Mouse (Mus musculus) E14TG2a.4 (cell line): ENCODE measurements at regions not wholly inside any gene's neighbourhood (a gene's known extent, or its start where the extent isn't known, plus 50 kb on each side); places are given as distances from the start of the nearest gene placed in this dataset.

ENCODE experiments used
- H3K27me3 ChIP-seq: 2 replicates; pipeline ENCODE4 v1.6.1; 2014; ENCODE audit warnings: low read length, control low read depth; ENCODE audit not compliant: insufficient read depth
- H3K36me3 ChIP-seq: 2 replicates; pipeline ENCODE4 v1.6.1; 2014; ENCODE audit warnings: low read length, control low read depth; ENCODE audit not compliant: insufficient read depth
- H3K4me1 ChIP-seq: replicated peaks from 2 replicates; pipeline ENCODE4 v1.6.1; 2014; ENCODE audit warnings: low read depth, low read length, control low read depth
- H3K4me3 ChIP-seq: replicated peaks from 2 replicates; pipeline ENCODE4 v1.5.1; 2014; ENCODE audit warnings: mild to moderate bottlenecking, low read length
- H3K9me3 ChIP-seq: 2 replicates; pipeline ENCODE4 v1.6.1; 2014; ENCODE audit warnings: low read length, control low read depth
- CTCF ChIP-seq: conservative IDR thresholded peaks from 2 replicates; pipeline ENCODE4 v1.5.1; 2014; ENCODE audit warnings: low read length
- NANOG ChIP-seq: IDR thresholded peaks from 2 replicates; pipeline ENCODE4 v1.6.1; 2014; ENCODE audit warnings: borderline replicate concordance, low read length, mixed read lengths
- POU5F1 ChIP-seq: IDR thresholded peaks from 2 replicates; pipeline ENCODE4 v1.6.1; 2014; ENCODE audit warnings: low read length, borderline replicate concordance

- H3K36me3 ChIP-seq, result no peaks in the 10 kb centered on the region
- H3K9me3 ChIP-seq, result 0 out of 2 replicates have a peak, but pooled peaks cover 3% of the 10 kb centered on the region
- H3K4me1 ChIP-seq, result no peaks in the 10 kb centered on the region
- no peaks in the 10 kb centered on the region for H3K27me3 ChIP-seq
- no peak overlapping the region for H3K4me3 ChIP-seq
- no peak for TF ChIP-seq NANOG
- no peak for TF ChIP-seq POU5F1
- TF ChIP-seq CTCF, result no peak
Observed at GRCm38 (mm10) chr1:128795654-128796053, 203.6 kb upstream of the Cxcr4 start.

DNA sequence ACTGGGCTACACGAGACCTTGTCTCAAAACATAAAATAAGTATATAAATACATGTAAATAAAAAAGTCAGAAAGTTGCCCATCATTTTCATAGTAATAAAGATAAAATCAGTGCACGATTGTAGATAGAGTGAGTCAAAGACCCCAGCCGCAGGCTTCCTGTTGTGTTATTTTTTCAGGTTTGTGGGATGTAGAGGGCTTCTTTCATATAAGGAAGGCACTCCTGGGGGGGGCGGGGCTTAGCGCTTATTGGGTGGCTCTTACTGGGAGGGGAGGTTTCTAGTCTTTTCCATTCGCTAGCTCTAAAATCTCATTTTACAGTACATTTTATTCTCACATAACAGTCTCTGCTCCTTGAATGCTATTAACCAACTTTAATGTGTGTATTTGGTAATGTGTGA is 198.8 kb upstream of the Cxcr4 start:
- no peaks in the 10 kb centered on the region for H3K9me3 ChIP-seq
- no peaks in the 10 kb centered on the region for H3K4me1 ChIP-seq
- no peak for TF ChIP-seq CTCF
- no peak for TF ChIP-seq NANOG
- TF ChIP-seq POU5F1, result no peak
- H3K4me3 ChIP-seq, result no peak overlapping the region
- no peaks in the 10 kb centered on the region for H3K27me3 ChIP-seq
- no peaks in the 10 kb centered on the region for H3K36me3 ChIP-seq

- Histone ChIP-seq H3K4me3 (no peak overlapping the region), H3K4me1 (no peaks in the 10 kb centered on the region), H3K27me3 (no peaks in the 10 kb centered on the region), H3K9me3 (no peaks in the 10 kb centered on the region), H3K36me3 (no peaks in the 10 kb centered on the region)
- no peak for TF ChIP-seq NANOG
- no peak for TF ChIP-seq POU5F1
- no peak for TF ChIP-seq CTCF
Observed at GRCm38 (mm10) chr1:128789567-128790335, 197.7 kb upstream of the Cxcr4 start.

DNA sequence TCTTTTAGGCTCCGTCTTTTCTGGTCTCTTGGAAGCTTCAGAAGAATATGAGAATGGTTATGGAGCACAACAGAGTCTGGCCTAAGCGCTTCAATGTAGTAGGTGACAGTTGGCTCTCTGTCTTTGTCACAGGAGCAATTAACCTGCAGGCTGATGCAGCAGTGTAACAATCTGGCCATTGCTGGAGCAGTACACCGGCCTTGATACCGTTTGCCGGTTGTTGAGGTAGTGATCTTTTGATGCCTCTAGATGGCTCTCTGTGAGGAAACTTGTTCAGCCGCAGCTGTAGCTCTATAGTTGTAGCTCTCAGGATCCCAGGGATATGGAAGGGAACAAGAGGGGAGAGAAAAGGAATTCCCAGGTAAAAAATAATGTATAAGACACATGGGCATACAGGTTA is 196.1 kb upstream of the Cxcr4 start:
- no peak for TF ChIP-seq CTCF
- no peak for TF ChIP-seq POU5F1
- TF ChIP-seq NANOG, result no peak
- Histone ChIP-seq H3K27me3 (no peaks in the 10 kb centered on the region), H3K4me3 (no peak overlapping the region), H3K36me3 (no peaks in the 10 kb centered on the region), H3K4me1 (no peaks in the 10 kb centered on the region), H3K9me3 (no peaks in the 10 kb centered on the region)

DNA sequence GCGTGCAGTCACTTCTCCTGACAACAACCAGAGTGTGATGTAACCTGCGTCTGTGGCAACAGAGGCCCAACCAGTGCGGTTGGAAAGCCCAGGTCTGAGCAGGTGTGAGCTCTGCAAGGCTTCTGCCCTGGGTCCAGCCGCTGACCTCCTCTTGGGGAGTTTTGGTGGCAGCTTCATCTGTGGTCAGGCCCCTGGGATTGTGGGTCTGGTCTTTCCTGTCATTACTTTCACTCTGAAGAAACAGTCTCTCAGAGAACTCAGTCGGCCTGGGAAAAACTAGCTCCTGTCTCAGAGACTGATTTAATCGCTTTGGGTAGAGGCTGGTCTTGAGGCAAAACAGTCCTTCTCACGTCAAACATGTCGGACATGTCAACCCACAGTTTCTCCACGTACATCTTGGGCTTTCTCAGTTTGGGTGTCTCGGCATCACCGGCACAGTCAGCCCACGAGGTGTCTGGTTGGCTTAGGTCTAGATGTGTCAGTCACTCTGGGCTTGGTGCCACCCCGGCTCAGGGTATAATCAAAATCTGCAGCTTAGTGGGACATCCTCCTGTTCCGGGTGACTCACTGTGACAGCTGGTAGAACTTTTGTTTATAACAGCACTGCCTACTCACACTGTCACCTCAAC is 195.0 kb upstream of the Cxcr4 start:
- no peaks in the 10 kb centered on the region for H3K9me3 ChIP-seq
- H3K27me3 ChIP-seq, result no peaks in the 10 kb centered on the region
- H3K4me1 ChIP-seq, result no peaks in the 10 kb centered on the region
- H3K36me3 ChIP-seq, result no peaks in the 10 kb centered on the region
- TF ChIP-seq CTCF (no peak), NANOG (no peak), POU5F1 (no peak)
- H3K4me3 ChIP-seq, result no peak overlapping the region

DNA sequence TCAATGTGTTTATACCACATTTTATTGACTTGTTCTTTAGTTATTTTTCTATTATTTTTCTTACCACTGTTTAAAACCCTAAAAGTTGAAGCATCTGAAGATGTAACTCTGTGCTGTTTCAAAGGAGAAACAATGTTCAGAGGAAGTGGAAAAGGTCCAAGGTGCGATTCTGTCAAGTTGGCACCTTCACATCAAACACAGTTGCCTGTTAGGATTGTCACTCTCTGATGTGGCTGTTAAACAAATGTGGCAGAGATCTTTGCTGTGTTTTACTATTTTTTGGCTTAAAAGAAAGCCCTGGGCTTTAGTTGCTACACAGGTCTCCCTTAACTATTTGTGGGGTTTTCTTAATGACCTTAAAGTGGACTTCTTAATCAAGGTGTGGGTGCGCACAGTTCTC is 190.2 kb upstream of the Cxcr4 start:
- no peaks in the 10 kb centered on the region for H3K4me1 ChIP-seq
- 0 out of 2 replicates have a peak, but pooled peaks cover 4% of the 10 kb centered on the region for H3K9me3 ChIP-seq
- no peak overlapping the region for H3K4me3 ChIP-seq
- no peak for TF ChIP-seq CTCF
- TF ChIP-seq POU5F1, result no peak
- no peak for TF ChIP-seq NANOG
- H3K36me3 ChIP-seq, result no peaks in the 10 kb centered on the region
- no peaks in the 10 kb centered on the region for H3K27me3 ChIP-seq

DNA sequence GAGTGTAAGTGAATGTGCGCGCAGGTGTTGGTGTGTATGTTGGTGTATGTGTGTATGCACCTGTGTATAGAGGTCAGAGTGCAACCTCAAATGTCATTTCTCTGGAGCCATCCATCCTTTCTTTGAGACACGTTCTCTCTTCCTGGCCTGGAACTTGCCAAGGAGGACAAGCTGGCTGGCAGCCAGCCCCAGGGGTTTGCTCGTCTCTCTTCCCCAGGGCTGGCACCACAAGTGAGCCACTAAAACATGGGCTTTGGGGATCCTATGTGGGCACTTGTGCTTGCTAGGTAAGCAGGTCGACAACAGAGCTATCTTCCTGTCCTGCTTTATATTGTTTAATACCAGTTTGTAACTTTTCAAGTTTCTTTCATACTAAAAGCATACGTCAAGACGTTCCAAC is 189.8 kb upstream of the Cxcr4 start:
- Histone ChIP-seq H3K36me3 (no peaks in the 10 kb centered on the region), H3K9me3 (0 out of 2 replicates have a peak, but pooled peaks cover 4% of the 10 kb centered on the region), H3K27me3 (no peaks in the 10 kb centered on the region), H3K4me1 (no peaks in the 10 kb centered on the region), H3K4me3 (no peak overlapping the region)
- TF ChIP-seq POU5F1 (no peak), NANOG (no peak), CTCF (no peak)

- H3K27me3 ChIP-seq, result no peaks in the 10 kb centered on the region
- H3K4me1 ChIP-seq, result no peaks in the 10 kb centered on the region
- no peak for TF ChIP-seq CTCF
- no peak overlapping the region for H3K4me3 ChIP-seq
- H3K9me3 ChIP-seq, result 0 out of 2 replicates have a peak, but pooled peaks cover 4% of the 10 kb centered on the region
- no peaks in the 10 kb centered on the region for H3K36me3 ChIP-seq
Observed at GRCm38 (mm10) chr1:128781311-128781710, 189.2 kb upstream of the Cxcr4 start.
